Mouse (Mus musculus): ENCODE data around the gene Crygf. TPM values are rescaled to one million over a fixed set of nuclear protein-coding genes. Genes with fewer than 3 reads are reported as not detected.
"Not testable (repeated sequence)": the region's sequence is repeated elsewhere in the genome, so short reads cannot be mapped to it uniquely, and the experiment has no call there.

Crygf gene
- total RNA-seq (2021): not detected
- long read RNA-seq, experiment 1: 0 reads
- long read RNA-seq, experiment 2: 0 reads

DNA sequence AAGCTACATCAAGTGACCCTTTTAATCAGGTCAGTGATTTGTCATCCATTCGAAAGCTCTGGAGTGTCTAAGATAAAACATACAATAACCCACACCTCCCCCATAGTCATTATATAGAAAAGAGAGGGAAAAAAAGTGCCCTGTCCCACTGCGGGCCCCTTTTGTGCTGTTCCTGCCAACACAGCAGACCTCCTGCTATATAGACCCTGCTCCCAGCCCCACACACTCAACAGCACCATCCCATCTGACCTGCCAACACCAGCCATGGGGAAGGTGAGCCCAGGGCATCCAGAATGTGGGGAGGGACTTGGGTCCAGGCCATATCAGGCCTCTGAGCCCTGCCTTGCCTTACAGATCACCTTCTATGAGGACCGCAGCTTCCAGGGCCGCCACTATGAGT, at the start of gene Crygf:
Crygf (plus strand) TSS at position 227 of the 400 bp plus-strand sequence.
- no peak for DNase-seq
- intact Hi-C loops (cut with DNase I; ENCODE audit: low total_unique reads): no loop called here

GRCm38 (mm10) chr1:65925361-65926210, 734 bp upstream of the Crygf start:
- intact Hi-C loops (cut with DNase I; ENCODE audit: low total_unique reads): no loop called here
- no peak for DNase-seq

DNA sequence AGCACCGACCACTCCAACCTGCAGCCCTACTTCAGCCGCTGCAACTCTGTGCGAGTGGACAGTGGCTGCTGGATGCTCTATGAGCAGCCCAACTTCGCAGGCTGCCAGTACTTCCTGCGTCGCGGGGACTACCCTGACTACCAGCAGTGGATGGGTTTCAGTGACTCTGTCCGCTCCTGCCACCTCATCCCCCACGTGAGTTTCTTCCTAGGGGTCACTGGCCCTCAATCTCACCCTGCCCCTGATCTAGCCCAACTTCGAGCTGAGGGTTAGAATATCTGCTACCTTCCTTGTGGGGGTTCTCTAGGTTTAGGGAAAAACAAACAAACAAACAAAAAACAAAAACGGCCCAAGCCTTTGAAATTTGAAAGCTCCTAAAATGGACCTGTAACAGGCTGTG, 376 bp downstream of the Crygf start:
- DNase-seq; intact Hi-C loops (cut with DNase I; ENCODE audit: low total_unique reads): not testable (repeated sequence)

- intact Hi-C loops (cut with DNase I; ENCODE audit: low total_unique reads): no loop called here
- DNase-seq: no peak
These were observed 3.7 kb downstream of the Crygf start for GRCm38 (mm10) chr1:65930055-65930454.

DNA sequence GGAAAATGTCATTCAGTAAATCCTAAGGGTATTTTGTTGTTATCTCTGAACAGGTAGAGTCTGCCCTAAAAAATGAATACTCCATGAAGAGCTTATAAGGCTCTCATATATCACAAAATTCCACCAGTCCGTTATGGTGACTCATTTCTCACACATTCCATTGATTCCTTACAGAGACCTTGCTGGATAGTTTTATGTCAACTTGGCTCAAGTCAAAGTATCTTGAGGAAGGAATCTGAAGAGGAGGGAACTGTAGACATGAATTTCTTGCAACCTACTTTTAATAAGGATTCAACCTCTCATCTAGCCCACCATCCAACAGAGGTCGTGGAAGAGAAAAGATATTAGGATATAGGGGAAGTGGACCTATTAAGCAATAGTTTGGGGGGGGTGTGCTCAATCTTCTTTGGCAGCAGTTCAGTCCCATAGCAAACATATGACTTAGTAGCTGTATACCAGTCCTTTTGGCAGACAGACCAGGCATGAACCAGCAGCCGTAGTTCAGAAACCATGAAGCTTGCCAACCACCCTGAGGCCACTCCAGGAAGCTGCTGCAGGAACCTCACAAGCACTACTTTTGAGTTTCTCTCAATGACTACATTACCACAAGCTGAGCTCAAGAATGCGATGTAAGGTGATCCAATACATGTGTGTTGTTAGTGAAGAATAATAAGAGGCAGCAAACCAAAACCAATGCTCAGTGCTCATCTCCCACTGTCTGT, 5.9 kb downstream of the Crygf start:
- no peak for DNase-seq
- intact Hi-C loops (cut with DNase I; ENCODE audit: low total_unique reads): no loop called here

Other genes with a start within 250 kb of the Crygf start
- 1 to 10 TPM; 4.0 to 5.2 TPM for gene Map2, start 248.8 kb downstream of the Crygf start, total RNA-seq (2021)